Mouse (Mus musculus): Measurements from ENCODE around the gene Apba3. TPM values are rescaled to one million over a fixed set of nuclear protein-coding genes. Genes with fewer than 3 reads are reported as not detected.

The Apba3 gene
- total RNA-seq, 2 experiments from 2014 or later = 39.9 to 41.8 TPM

DNA sequence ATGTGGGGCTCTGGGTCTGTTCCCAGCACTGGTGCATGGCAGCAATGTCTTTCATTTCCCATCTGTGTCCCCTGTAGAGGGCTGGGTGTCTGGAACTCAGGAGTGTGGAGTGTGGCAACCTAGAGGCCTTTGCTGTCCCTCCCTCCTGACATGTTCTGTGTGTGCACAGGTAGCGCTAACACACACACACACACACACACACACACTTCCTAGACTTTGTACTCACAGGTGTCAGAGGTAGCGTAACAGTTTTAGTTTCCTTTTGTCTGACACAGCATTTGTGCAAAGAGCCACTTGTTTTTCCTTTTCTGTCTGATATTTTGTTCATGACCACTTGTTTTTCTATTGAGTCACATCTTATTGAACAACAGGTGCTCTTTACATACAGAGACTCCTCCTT is 19.0 kb upstream of the Apba3 start:
- DNase-seq (ENCODE audit: low spot score in 2 of 2) = no peak

DNA sequence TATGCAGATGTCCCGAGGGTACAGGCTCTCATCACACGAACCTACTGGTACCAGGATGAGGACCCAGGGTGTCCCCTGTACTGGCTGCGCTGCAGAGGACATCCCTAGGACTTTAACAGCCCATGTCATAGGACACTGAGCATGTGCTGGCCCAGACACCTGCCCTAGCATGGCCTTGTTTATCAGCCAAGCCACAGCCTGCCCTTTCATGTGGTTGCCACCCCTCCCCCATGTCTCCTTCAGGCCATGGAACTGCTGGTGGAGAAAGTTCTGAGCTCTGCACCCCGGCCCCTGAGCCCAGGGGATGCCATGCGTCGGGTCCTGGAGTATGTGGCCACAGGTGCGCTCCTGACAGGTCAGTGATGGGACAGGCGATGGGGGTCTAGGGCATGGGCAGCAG is 17.3 kb upstream of the Apba3 start:
- no peak for DNase-seq (ENCODE audit: low spot score in 2 of 2)

DNA sequence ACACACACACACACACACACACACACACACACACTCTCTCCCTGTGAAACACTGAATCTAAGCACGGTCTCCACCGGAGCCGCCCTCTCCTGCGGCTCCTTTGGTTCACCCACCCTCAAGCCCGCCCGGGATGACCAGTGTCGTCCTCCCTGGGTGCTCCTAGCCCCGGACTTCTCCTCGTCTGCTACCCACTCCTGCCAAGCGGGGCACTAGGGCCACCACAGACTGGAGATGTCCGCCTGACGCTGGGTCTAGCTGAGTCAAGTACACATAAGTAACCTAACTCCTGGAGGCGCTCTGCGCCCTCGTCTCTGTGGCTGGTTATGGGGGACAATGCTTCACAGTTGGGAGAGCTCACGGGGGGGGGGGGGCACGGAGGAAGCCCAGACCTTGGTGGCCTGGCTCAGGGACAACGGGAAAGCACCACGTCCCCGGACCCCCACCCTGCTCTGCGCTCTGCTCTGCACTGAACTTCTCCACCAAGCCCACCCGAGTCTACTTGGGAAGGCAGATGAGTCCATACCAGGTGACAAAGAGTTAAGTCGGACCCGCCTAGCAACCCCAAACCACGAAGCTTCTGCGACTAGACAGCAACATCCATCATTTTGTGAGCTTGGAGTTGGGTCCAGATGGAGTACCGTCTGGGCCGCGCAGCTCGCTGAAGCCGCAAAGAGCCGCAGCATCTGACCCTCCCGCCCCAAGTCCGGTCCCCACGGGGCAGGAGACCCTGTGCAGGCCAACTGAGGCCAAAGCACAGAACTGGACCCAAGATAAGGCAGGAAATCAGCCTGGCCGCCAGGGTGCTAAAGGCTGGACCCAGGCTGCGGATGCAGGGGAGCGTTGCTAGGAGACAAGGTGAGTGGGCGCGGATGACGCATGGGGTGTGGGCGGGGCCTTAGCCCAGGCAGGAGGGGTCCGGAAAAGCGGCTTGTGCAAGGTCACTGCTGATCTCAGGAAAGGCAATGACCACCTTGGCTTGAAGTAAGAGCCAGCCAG is 14.0 kb upstream of the Apba3 start, which contains the start of gene Matk:
Matk (plus strand) TSS at position 512 of the 996 bp plus-strand sequence.
- DNase-seq (ENCODE audit: low spot score in 2 of 2) = peak; percentile 87 to 88

DNA sequence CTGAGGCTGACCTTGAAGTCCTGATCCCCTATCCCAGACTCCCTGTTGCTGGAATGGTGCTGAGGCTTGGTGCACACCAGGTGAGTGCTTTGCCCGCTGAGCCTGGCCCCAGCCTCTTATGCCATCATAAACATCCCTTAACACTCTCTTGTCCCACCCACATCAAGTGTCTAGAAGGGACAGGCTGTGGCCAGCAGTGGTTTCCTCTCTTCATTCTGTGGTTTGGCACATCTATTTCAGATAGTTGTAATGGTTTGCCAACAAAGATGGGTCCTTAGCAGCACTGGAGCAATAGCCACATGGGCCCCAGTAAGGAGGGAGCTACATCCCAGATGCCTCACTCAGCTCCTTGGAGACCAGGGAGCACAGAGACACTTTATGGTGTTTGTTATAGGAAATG is 11.9 kb upstream of the Apba3 start:
- no peak for DNase-seq (ENCODE audit: low spot score in 2 of 2)

DNA sequence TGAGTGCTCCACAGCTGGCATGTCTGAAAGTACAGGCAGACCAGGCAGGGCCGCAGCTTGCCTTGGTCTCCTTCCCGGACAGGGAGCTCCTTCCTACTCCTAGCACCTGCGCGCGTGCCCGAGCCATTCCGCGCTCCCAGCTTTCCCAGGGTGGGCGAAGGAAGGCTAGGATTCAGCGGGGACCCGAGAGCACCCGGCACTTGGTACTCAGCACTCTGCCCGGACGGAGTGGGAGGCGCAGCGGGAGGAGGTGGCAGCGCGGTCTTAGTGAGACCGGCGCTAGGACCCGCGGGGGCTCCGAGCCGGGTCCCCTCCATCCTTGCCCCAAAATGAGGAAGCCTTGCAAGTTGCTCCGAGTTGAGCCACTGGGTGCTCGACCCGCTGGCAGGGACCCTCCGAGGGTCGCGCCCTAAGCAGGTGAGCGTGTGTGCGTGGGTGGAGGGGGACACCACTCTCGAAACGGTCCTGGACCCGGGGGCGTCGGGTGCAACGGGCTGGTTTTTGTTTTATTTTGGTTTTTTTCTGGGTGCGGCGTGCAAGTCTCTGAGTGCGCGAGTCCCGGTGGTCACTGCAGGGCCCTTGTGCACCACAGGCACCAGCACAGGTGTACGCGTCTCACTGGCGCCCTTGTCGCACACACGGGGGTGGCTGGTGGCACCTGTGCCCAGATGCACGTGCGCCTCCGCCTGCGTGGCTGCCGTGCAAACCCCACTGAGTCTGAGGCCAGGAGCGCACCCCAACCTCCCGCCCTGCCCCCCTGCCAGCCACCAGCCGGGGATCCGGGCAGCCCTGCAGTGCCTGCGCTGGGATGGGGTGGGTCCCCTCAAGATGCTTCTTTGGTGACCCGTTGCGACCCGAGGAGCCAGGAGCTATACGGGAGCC is 9.4 kb upstream of the Apba3 start:
- peak in 1 of 2 experiments; percentile 58 for DNase-seq (ENCODE audit: low spot score in 2 of 2)

DNA sequence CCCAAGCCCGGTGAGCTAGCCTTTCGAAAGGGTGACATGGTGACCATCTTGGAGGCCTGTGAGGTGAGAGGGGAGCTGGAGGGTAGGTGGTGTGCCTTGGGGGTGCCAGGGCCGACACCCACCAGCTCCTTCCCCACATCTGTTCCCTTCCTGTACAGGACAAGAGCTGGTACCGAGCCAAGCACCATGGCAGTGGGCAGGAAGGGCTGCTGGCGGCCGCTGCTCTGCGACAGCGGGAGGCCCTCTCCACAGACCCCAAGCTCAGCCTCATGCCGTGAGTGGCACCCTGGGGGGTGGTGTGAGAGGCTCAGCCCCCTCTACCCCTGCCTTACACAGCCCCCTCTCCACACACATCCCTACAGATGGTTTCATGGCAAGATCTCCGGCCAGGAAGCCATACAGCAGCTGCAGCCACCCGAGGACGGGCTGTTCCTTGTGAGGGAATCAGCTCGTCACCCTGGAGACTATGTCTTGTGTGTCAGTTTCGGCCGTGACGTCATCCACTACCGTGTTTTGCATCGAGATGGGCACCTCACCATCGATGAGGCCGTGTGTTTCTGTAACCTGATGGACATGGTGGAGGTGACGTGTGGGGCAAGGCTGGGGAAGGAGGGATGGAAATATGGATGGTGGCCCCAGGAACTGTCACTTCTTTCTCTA is 7.4 kb upstream of the Apba3 start:
- no peak for DNase-seq (ENCODE audit: low spot score in 2 of 2)

DNA sequence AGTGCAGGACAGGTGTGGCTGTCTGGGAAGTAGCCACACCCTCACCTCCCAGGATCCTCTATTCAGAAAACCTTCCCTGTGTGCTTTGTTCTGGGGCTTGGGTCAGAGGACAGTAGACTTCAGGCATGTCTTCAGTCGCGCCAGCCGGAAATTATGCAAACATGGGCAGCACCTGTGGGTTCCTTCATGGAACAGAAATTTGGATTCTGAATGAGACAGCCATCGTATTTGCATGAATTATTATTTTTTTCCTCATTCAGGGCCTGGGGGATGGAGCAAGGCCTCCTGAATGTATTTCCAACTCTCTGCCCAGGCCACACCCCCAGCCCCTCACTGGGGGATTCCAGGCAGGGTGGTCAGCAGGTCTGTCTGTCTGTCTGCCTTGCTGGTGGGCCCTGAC is 5.7 kb upstream of the Apba3 start:
- no peak for DNase-seq (ENCODE audit: low spot score in 2 of 2)

DNA sequence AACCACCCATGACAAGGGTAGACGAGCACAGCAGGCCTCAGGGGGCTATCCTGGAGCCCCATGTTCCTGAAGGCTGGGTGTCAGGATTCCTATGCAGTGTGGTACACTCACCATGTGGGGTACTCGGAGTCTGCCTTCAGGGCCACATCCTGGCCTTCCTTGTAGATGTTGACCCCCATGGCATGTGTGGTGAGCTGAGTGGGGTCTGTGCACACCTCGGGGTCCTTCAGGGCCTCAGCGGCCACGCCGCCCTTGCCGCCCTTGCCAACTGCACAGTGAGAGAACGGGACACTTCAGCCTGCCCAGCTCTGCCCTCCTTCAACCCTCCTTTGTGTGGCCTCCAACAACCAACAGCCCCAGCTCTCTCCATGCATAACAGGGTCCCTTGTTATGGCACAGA is 1.2 kb upstream of the Apba3 start:
- DNase-seq (ENCODE audit: low spot score in 2 of 2) = no peak

DNA sequence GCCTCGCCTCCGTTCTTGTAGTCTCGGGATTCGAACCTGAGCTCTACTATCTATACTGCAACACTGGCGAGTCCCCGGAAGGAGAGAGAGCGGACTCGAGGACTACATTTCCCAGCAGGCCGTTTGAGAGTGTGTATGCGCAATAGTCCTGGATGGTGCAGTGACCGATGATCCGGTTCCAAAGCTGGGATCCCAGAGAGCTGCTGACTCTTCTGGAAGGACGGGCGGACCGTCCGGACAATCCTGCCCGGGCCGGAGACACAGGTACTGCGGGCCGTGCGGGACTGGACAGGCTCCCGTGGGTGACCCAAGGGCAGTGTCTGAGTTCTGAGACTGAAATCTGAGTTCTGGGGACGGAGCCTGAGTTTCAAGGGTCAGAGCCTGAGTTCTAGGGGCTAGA is 1.3 kb downstream of the Apba3 start:
- peak; percentile 70 to 92 for DNase-seq (ENCODE audit: low spot score in 2 of 2)

DNA sequence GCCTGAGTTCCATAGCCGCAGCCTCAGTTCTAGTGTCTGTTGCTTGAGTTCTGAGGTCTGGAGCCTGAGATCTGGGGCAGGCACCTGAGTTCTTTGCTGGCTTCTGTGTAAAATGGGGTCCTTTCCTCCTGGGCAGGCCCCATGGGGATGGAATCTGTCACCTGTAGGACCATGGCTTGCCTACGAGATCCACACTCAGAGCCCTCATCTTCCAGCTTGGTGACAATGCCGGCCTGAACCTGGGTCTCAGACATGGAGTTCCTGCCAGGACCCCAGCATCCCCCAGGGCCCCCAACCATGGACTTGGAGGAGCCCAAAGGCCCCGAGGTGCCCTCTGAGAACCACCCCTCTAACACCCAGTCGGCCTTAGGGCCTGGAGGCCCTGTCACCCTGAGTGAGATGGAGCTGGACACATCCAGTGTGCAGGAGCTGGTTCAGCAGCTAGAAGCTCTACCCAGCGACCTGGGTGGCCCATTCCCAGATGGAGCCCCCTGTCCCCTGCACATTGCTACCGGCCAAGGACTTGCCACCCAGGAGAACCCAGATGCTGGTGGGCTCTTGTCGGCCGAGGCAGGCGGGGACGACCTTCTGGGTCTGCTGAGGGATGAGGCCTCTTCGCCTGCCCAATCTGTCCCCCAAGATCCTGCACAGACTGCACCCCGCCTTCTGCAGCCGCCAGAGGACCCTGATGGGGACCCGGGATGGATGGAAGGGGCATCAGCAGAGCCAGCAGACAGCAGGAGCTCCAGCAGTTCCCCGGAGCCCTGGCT is 2.1 kb downstream of the Apba3 start:
- DNase-seq (ENCODE audit: low spot score in 2 of 2) = no peak

DNA sequence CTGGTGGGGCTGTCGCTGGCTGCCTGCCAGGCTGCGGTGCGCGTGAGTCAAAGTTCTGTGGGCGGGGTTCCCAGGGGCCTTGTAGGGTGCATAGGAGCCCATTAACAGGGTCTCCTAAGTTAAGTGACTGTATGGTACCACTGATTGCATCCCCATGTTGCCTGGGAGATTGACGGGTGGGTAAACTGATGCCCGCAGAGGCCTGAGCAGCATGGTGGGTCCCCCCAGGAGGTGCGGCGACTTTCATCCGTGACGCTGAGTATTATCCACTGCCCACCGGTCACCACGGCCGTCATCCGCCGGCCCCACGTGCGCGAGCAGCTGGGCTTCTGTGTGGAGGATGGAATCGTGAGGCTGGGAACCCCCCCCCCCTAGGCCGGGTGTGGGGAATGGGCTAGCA is 5.6 kb downstream of the Apba3 start:
- DNase-seq (ENCODE audit: low spot score in 2 of 2) = no peak

DNA sequence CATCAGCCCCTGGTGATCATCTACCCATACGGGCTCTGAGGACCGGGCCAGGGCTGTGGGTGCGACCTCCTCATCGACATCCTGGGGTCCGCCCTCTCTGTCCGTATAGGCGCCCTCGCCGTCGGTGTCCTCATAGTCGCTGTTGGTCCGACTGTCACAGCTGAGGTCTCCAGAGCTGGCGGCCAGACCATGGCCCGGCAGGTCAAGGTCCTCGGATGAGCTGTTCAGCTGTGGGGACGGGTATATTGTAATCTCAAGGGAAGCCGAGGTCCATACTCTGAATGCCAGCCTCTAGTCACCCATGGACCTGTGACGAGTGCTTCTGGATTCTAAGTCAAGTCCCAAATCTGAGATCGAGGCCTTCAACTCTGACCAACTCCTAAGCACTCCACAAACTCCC is 7.1 kb downstream of the Apba3 start:
- DNase-seq (ENCODE audit: low spot score in 2 of 2) = no peak

DNA sequence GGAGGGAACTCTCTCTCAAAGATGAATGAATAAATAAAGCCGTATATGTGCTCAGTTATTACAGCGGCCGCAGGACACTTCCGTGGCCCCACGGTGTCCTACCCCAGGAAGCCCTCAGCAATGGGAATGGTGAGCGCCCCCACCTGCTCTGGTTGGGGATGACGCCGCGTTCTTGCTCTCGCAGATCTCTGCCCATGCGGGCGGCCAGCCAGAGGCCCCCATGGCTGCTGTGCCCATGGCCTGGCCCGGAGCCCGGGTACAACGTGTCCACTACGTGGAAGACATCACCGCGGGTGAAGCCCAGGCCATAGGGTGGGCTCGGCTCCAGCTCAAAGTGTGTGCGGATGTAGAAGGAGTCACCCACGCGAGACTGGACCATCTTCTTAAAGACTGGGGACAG is 10.9 kb downstream of the Apba3 start:
- DNase-seq (ENCODE audit: low spot score in 2 of 2) = no peak

DNA sequence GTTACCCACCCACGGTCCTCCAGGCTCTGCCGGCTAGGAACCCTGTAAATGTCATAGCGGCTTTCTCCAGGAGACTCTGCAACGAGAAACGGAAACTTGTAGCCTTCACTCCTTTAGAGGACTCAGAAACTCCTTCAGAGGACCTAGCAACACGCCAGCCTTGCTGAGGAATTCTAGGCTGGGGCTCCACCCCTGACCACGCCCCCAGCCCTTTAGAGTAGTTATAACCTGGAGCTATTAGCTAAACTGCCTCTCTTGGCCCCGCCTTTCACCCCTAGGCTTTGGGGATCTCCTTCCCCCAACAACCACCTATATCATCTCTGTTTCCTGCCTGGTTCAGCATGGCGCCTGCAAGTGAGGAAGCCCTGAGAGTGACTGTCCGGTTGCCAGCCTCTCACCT is 12.7 kb downstream of the Apba3 start:
- no peak for DNase-seq (ENCODE audit: low spot score in 2 of 2)

DNA sequence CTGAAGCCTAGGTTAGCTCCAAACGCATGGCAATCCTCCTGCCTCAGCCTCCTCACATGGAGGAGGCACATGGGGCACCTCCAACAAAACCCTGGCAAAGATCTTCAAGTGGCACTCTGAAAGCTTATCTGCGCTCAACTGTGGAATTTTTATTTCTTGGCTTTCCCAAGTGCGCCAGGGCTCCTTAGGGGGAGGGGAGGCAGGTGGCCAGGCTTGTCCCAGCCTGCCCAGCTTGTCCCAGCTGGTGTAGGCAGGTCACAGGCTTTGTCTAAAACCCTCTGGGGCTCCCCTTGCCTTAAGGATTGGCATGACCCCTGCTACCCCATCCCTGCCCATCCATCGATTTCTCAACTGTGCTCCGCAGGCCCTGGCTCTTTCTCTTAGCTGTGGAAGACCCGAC is 17.4 kb downstream of the Apba3 start:
- DNase-seq (ENCODE audit: low spot score in 2 of 2) = no peak

DNA sequence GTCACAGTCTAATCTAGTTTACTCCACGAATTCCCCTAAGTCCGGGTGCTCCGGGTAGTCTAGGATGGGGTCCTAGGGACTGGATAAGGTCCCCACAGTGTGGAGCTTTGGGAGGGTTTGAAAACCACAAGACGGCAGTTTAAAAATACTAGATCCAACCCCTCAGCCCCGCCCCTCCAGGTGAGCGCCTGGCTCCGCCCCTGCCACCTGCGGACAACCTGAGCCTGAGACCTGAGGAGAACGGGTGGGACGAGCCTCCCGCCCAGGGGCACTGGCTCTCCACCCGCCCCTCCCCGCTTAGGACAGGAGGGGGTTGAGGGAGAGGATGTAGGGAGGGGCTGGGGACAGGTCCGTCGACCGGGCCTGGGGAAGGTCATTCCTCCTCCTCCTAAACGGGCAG is 18.0 kb downstream of the Apba3 start:
- DNase-seq (ENCODE audit: low spot score in 2 of 2) = no peak

DNA sequence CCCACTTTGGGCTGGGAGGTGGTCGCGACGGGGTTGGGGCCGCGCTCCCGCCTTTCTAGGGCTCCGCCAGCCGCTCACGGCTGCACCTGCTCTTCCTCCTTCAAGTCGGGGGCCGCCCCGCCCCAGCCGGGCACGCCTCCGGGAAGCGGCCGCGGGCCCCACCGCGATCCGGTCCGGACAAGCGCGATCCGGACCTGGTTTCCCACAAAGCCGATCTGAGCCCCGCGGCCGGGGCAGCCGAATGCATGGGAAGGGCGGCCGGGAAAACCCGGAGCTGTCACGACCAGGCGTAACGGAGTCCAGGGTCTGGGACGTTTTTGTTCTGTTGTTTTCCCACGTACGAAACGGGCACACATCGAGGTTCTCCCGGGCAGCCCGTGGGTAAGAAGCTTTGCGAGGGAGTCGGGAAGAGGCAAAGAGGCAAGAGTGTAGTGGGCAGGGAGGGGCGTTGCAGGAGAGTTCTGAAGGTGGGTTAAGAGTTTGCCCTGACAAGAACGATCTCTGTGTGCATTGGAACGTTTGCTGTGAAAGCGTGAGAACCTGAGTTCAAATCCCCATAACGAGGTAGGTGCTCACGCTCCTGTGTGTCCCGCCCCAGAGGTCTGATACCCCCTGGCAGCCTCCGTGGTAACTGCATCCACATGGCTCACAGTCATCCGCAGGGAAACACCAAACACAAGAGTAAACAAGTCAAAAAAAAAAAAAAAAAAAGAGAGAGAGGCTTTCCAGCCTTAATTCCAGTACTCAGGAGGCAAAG is 19.1 kb downstream of the Apba3 start:
- DNase-seq (ENCODE audit: low spot score in 2 of 2) = peak; percentile 81 to 84

DNA sequence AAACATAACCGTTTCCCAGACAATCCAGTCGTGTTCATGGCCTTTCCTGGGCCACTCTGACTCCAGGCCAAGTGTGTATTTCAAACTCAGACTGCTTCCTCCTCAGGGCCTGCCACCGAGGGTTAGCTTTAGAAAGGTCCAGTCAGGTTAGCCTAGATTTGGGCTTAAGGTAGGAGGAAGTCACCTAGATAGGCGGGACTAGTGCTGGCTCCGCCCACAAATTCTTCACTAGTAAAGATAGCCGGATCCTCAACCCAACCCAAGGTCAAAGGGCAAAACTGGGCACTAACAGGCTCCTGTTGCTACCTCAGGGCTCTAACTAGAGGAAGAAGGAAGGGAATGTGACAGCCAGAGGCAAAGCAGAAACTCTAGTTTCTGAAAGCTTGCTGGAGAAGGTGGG is 19.8 kb downstream of the Apba3 start:
- no peak for DNase-seq (ENCODE audit: low spot score in 2 of 2)

DNA sequence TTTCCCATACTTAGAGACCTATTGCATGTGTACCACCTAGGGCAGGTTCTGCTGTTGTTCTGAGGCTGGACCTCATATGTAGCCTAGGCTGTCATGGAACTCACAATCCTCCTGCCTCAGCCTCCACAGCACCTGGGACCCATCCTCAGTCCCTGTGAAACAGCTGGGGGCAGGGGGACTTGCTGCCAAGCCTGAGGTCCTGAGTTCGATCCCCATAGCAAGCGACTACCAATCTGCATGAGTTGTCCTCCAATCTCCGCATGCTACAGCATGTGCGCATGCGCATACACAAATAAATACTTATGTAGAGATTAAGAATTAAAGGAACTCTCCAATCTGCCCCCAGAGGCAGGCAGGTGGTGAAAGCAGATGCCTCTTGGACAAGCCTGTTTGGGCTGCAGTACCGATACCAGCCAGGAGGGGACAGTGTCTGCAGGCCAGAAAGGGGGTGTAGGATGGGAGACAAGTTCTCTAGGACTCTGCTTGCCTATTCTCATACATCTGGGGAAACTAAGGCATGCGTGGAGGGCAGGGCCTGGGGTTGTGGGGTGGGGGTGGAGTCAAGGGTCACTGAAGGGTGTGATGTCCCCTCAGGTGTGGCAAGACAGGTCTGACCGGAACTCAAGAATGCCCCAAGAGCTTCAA is 20.9 kb downstream of the Apba3 start:
- DNase-seq (ENCODE audit: low spot score in 2 of 2) = no peak
